Mouse (Mus musculus) thymus, adult 2 months (tissue): Measurements from ENCODE around the gene Ezr. TPM values are rescaled to one million over a fixed set of nuclear protein-coding genes. Genes with fewer than 3 reads are reported as not detected.
A peak's percentile ranks its signal among the peaks of the same experiment; 100 is the strongest.

Experiments used
- DNase-seq: peaks from one replicate; pipeline ENCODE4 v3.0.0; 2021
- H3K27ac ChIP-seq: fragments of 200-500 bp; 2 replicates; pipeline ENCODE4 v1.5.1; 2012; ENCODE audit warnings: low read length, control low read depth; ENCODE audit not compliant: control insufficient read depth, insufficient read depth
- H3K27me3 ChIP-seq: fragments of 200-500 bp; 2 replicates; pipeline ENCODE4 v1.6.1; 2012; ENCODE audit warnings: mild to moderate bottlenecking, low read length, moderate library complexity, mixed read lengths; ENCODE audit not compliant: control insufficient read depth, insufficient read depth
- H3K36me3 ChIP-seq: fragments of 200-500 bp; 2 replicates; pipeline ENCODE4 v1.6.1; 2012; ENCODE audit warnings: mild to moderate bottlenecking, low read length, moderate library complexity; ENCODE audit not compliant: control insufficient read depth, insufficient read depth
- H3K4me1 ChIP-seq: fragments of 200-500 bp; replicated peaks from 2 replicates; pipeline ENCODE4 v1.6.1; 2012; ENCODE audit warnings: low read length; ENCODE audit not compliant: control insufficient read depth, insufficient read depth
- H3K4me3 ChIP-seq: fragments of 200-500 bp; 2 replicates; pipeline ENCODE4 v1.5.1; 2012; ENCODE audit warnings: mild to moderate bottlenecking, low read length, control low read depth, moderate library complexity; ENCODE audit not compliant: control insufficient read depth, insufficient read depth
- CTCF ChIP-seq: fragments of 200-500 bp; IDR thresholded peaks from 2 replicates; pipeline ENCODE4 v1.5.1; 2012; ENCODE audit warnings: mild to moderate bottlenecking, control low read depth, low read length, moderate library complexity, borderline replicate concordance; ENCODE audit not compliant: control insufficient read depth, poor library complexity, insufficient read depth; ENCODE audit errors: extremely low read depth
- POLR2A ChIP-seq: fragments of 200-500 bp; IDR thresholded peaks from 2 replicates; pipeline ENCODE4 v1.6.1; 2012; ENCODE audit warnings: mild to moderate bottlenecking, low read length, control low read depth, moderate library complexity; ENCODE audit not compliant: control insufficient read depth, poor library complexity, insufficient read depth; ENCODE audit errors: extremely low read depth
- WGBS: fragments of 180-500 bp; shearing (Covaris S2); methylation state at CpG from one replicate; pipeline ENCODE4 v1.1.7; 2018; 5-methylcytosine and 5-hydroxymethylcytosine counted together
- polyA plus RNA-seq: library from polyadenylated mRNA; depleted of rRNA; stranded (reverse); fragments of >200 nt; gene quantifications from 2 replicates; pipeline ENCODE4 v1.2.3, GENCODE M21; 2012

Ezr gene
- polyA plus RNA-seq, 1 experiment = 149 TPM

GRCm38 (mm10) chr17:6739266-6739665, 43.3 kb downstream of the Ezr start:
- DNase-seq = no peak
- Histone ChIP-seq H3K27ac (no peak overlapping the region), H3K4me3 (no peak overlapping the region), H3K4me1 (peaks cover 39% of the 10 kb centered on the region), H3K36me3 (peaks cover 75% of the 10 kb centered on the region), H3K27me3 (no peaks in the 10 kb centered on the region)
- WGBS = 91% methylated on average over 13 of the region's 13 CpGs
- no peak for TF ChIP-seq POLR2A
- TF ChIP-seq CTCF = no peak

- DNase-seq = no peak
Observed at GRCm38 (mm10) chr17:6738836-6739235, 43.7 kb downstream of the Ezr start.

GRCm38 (mm10) chr17:6737273-6737997, 45.1 kb downstream of the Ezr start:
- H3K36me3 ChIP-seq = peaks cover 84% of the 10 kb centered on the region
- H3K4me3 ChIP-seq = no peak overlapping the region
- TF ChIP-seq POLR2A = no peak
- WGBS = 85% methylated on average over 12 of the region's 12 CpGs
- H3K27ac ChIP-seq = no peak overlapping the region
- H3K27me3 ChIP-seq = no peaks in the 10 kb centered on the region
- peaks cover 23% of the 10 kb centered on the region for H3K4me1 ChIP-seq
- no peak for DNase-seq

More at GRCm38 (mm10) chr17:6738836-6739235, 43.7 kb downstream of the Ezr start:
- WGBS = 86% methylated on average over 7 of the region's 7 CpGs
- peaks cover 35% of the 10 kb centered on the region for H3K4me1 ChIP-seq
- no peak overlapping the region for H3K4me3 ChIP-seq
- 0 out of 2 replicates have a peak overlapping the region, but pooled peaks have one; percentile 6 for H3K27ac ChIP-seq
- peaks cover 79% of the 10 kb centered on the region for H3K36me3 ChIP-seq
- TF ChIP-seq CTCF = no peak
- no peak for TF ChIP-seq POLR2A
- H3K27me3 ChIP-seq = no peaks in the 10 kb centered on the region

- Histone ChIP-seq H3K27me3 (no peaks in the 10 kb centered on the region), H3K4me1 (peaks cover 17% of the 10 kb centered on the region), H3K36me3 (peaks cover 76% of the 10 kb centered on the region), H3K27ac (peak overlapping the region; percentile 54; the same call in 1 of the 2 replicates), H3K4me3 (no peak overlapping the region)
- no peak for DNase-seq
- 58% methylated on average over 15 of the region's 15 CpGs for WGBS
- no peak for TF ChIP-seq POLR2A
- no peak for TF ChIP-seq CTCF
Observed at GRCm38 (mm10) chr17:6736306-6737272, 46.0 kb downstream of the Ezr start.

- WGBS = 98% methylated on average over 12 of the region's 12 CpGs
Observed at GRCm38 (mm10) chr17:6734746-6735441, 47.7 kb downstream of the Ezr start.

GRCm38 (mm10) chr17:6733322-6733875, 49.2 kb downstream of the Ezr start:
- WGBS = 98% methylated on average over 10 of the region's 10 CpGs
- H3K36me3 ChIP-seq = peaks cover 63% of the 10 kb centered on the region
- H3K4me1 ChIP-seq = peaks cover 13% of the 10 kb centered on the region
- no peak for DNase-seq
- no peak overlapping the region for H3K4me3 ChIP-seq
- TF ChIP-seq POLR2A (no peak), CTCF (no peak)
- no peaks in the 10 kb centered on the region for H3K27me3 ChIP-seq
- no peak overlapping the region for H3K27ac ChIP-seq

More at GRCm38 (mm10) chr17:6734746-6735441, 47.7 kb downstream of the Ezr start:
- H3K4me1 ChIP-seq = peaks cover 13% of the 10 kb centered on the region
- peaks cover 65% of the 10 kb centered on the region for H3K36me3 ChIP-seq
- TF ChIP-seq CTCF = no peak
- TF ChIP-seq POLR2A = no peak
- DNase-seq = no peak
- H3K4me3 ChIP-seq = no peak overlapping the region
- no peak overlapping the region for H3K27ac ChIP-seq
- H3K27me3 ChIP-seq = no peaks in the 10 kb centered on the region
